In the genomic region with DNA sequence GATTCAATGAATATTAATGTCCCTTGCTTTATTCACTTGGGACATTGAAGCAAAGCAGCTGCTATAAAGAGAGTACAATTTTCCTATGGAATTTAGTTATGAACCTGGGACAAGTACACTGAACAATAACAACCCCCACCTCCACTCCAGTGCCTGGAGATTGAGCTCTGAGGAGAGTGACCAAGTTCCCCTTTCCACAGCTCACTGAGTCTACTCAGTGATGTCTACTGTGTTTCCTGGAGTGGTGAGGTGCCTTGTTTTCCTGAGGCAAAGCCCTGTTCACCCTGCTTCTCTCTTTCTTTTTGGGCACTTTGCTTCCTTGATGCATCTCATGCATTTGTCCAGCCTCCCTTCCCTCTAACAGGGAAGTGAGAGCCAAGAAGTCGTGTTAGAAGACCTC, we compare ENCODE assay signal across 27 mouse cellular contexts. TPM values are rescaled to one million over a fixed set of nuclear protein-coding genes. Genes with fewer than 3 reads are reported as not detected.
A peak's percentile ranks its signal among the peaks of the same experiment; 100 is the strongest.
DNase-seq lines count a peak whose midpoint lies in the region; ATAC-seq and TF ChIP-seq lines count a peak whose summit lies in the region.
"Had no signal": no experiment of that assay in that cellular context is flagged by ENCODE, and none has a peak within 500 bp of the region (broad histone marks: within the 10 kb centered on the region; RNA-seq: fewer than 3 reads in every experiment).

No protein-coding gene starts in this region.

- TF ChIP-seq RAD21 in MEL (IDR thresholded peaks at IDR 0.05; ENCODE audit: low read depth, low read length): no peak

- TF ChIP-seq CTCF in MEL (IDR thresholded peaks at IDR 0.05 in 2 of 3, conservative IDR thresholded peaks at IDR 0.05 in 1 of 3; ENCODE audit: control insufficient read depth in 1 of 3, insufficient read depth in 1 of 3, low read depth in 2 of 3, low read length in 3 of 3, poor library complexity in 1 of 3, severe bottlenecking in 1 of 3): no peak
- no peak for TF ChIP-seq CTCF in lung, adult 2 months (IDR thresholded peaks at IDR 0.05; ENCODE audit: insufficient read depth, low read length)

- no peak for ATAC-seq in intestine, embryonic 14.5 days (replicated peaks; ENCODE audit: low FRiP score, low TSS enrichment, low read depth)
- no peak for ATAC-seq in intestine, embryonic 15.5 days
- ATAC-seq: forebrain, embryonic 15.5 days; midbrain, embryonic 16.5 days had no signal

- H3K27ac ChIP-seq in intestine, embryonic 14.5 days (ENCODE audit: low read depth): 0 out of 2 replicates have a peak overlapping the region, but pooled peaks have one; percentile 6
- H3K27ac ChIP-seq in intestine, embryonic 15.5 days: no peak overlapping the region
- no peak overlapping the region for H3K27ac ChIP-seq in MEL (ENCODE audit: control insufficient read depth, low read depth, low read length)
- peak overlapping the region; percentile 17; the same call in 1 of the 2 replicates for H3K27ac ChIP-seq in macrophage
- H3K27ac ChIP-seq: forebrain, embryonic 15.5 days; gastrocnemius, adult 2 months; limb, embryonic 10.5 days; limb, embryonic 15.5 days; liver, embryonic 13.5 days; midbrain, embryonic 10.5 days; neural tube, embryonic 12.5 days; stomach, embryonic 15.5 days had no signal

- H3K4me2 ChIP-seq in intestine, embryonic 14.5 days (ENCODE audit: low read length): no peak overlapping the region
- no peak overlapping the region for H3K4me2 ChIP-seq in intestine, embryonic 15.5 days (replicated peaks)
- H3K4me2 ChIP-seq: forebrain, embryonic 15.5 days; hindbrain, embryonic 13.5 days; limb, embryonic 15.5 days; liver, embryonic 13.5 days; neural tube, embryonic 12.5 days; stomach, embryonic 15.5 days had no signal

- peaks cover 54% of the 10 kb centered on the region for H3K36me3 ChIP-seq in intestine, embryonic 14.5 days (ENCODE audit: control insufficient read depth, insufficient read depth, low read length)
- H3K36me3 ChIP-seq in intestine, embryonic 15.5 days: peaks cover 10% of the 10 kb centered on the region; the same call in 1 of the 2 replicates
- H3K36me3 ChIP-seq in MEL (ENCODE audit: control insufficient read depth in 1 of 2, insufficient read depth in 2 of 2, low read length in 2 of 2): peaks cover 12 to 15% of the 10 kb centered on the region in 2 experiments; a peak in 3 of 4 replicates
- H3K36me3 ChIP-seq in macrophage (ENCODE audit: inconsistent target): peaks cover 19% of the 10 kb centered on the region; the same call in 1 of the 2 replicates

- no peak for TF ChIP-seq EP300 in MEL (IDR thresholded peaks at IDR 0.05; ENCODE audit: low read depth in 1 of 2, low read length in 2 of 2)

- H3K9ac ChIP-seq in intestine, embryonic 14.5 days (ENCODE audit: low read length): no peak overlapping the region
- H3K9ac ChIP-seq in intestine, embryonic 15.5 days: no peak overlapping the region
- H3K9ac ChIP-seq in MEL (ENCODE audit: control insufficient read depth, low read depth, low read length, poor library complexity, severe bottlenecking): no peak overlapping the region
- H3K9ac ChIP-seq: forebrain, embryonic 15.5 days; hindbrain, embryonic 13.5 days; limb, embryonic 15.5 days; liver, embryonic 13.5 days; neural tube, embryonic 12.5 days; stomach, embryonic 15.5 days had no signal

- H3K4me1 ChIP-seq in intestine, embryonic 14.5 days (replicated peaks; ENCODE audit: control insufficient read depth, insufficient read depth, low read length): no peaks in the 10 kb centered on the region
- no peaks in the 10 kb centered on the region for H3K4me1 ChIP-seq in intestine, embryonic 15.5 days (replicated peaks)
- peaks cover 6 to 9% of the 10 kb centered on the region in 2 experiments; a peak in 3 of 4 replicates for H3K4me1 ChIP-seq in MEL (ENCODE audit: control insufficient read depth in 1 of 2, insufficient read depth in 2 of 2, low read length in 2 of 2)
- H3K4me1 ChIP-seq in lung, adult 2 months (ENCODE audit: control insufficient read depth, insufficient read depth, low read length): no peaks in the 10 kb centered on the region
- H3K4me1 ChIP-seq: forebrain, embryonic 15.5 days; limb, embryonic 10.5 days; liver, embryonic 13.5 days; stomach, embryonic 15.5 days had no signal

- intact Hi-C loops in left cerebral cortex, postnatal 10 days (cut with DNase I): no loop called here

- WGBS in intestine, embryonic 14.5 days: 67% methylated on average over 1 of the region's 1 CpGs
- WGBS in intestine, embryonic 15.5 days: 67% methylated on average over 1 of the region's 1 CpGs
- 11% methylated on average over 1 of the region's 1 CpGs for WGBS in macrophage (ENCODE audit: missing documents)
- 62% methylated on average over 1 of the region's 1 CpGs for WGBS in lung, adult 2 months

- H3K4me3 ChIP-seq in intestine, embryonic 14.5 days (ENCODE audit: low read depth, low read length): no peak overlapping the region
- H3K4me3 ChIP-seq in intestine, embryonic 15.5 days (replicated peaks): no peak overlapping the region
- no peak overlapping the region for H3K4me3 ChIP-seq in MEL (ENCODE audit: control insufficient read depth in 1 of 2, insufficient read depth in 1 of 2, low read depth in 2 of 2, low read length in 2 of 2)
- H3K4me3 ChIP-seq in macrophage (ENCODE audit: inconsistent target): no peak overlapping the region
- no peak overlapping the region for H3K4me3 ChIP-seq in lung, adult 2 months (replicated peaks; ENCODE audit: extremely low read depth, low read depth, low read length)
- H3K4me3 ChIP-seq: forebrain, embryonic 15.5 days; gastrocnemius, adult 2 months; hindbrain, embryonic 13.5 days; limb, embryonic 10.5 days; limb, embryonic 15.5 days; liver, embryonic 13.5 days; midbrain, embryonic 10.5 days; neural tube, embryonic 12.5 days; stomach, embryonic 15.5 days had no signal

- H3K27me3 ChIP-seq in intestine, embryonic 14.5 days (replicated peaks; ENCODE audit: control insufficient read depth, insufficient read depth, low read length): no peaks in the 10 kb centered on the region
- no peaks in the 10 kb centered on the region for H3K27me3 ChIP-seq in intestine, embryonic 15.5 days (replicated peaks)
- no peaks in the 10 kb centered on the region for H3K27me3 ChIP-seq in MEL (ENCODE audit: control insufficient read depth in 1 of 2, insufficient read depth in 2 of 2, low read length in 2 of 2)
- H3K27me3 ChIP-seq: forebrain, embryonic 15.5 days; hindbrain, embryonic 13.5 days; limb, embryonic 15.5 days; liver, embryonic 13.5 days; neural tube, embryonic 12.5 days; stomach, embryonic 15.5 days had no signal

- no peak for TF ChIP-seq POLR2A in MEL (IDR thresholded peaks at IDR 0.05; ENCODE audit: control insufficient read depth in 1 of 2, insufficient read depth in 1 of 2, low read depth in 1 of 2, low read length in 2 of 2, poor library complexity in 1 of 2)
- TF ChIP-seq POLR2A in lung, adult 2 months (IDR thresholded peaks at IDR 0.05; ENCODE audit: borderline replicate concordance, extremely low read depth, low read depth, low read length): no peak

- H3K9me3 ChIP-seq in intestine, embryonic 14.5 days (ENCODE audit: control insufficient read depth, low read length): no peaks in the 10 kb centered on the region
- H3K9me3 ChIP-seq in intestine, embryonic 15.5 days: no peaks in the 10 kb centered on the region
- H3K9me3 ChIP-seq in MEL (replicated peaks; ENCODE audit: insufficient read depth, low read length): no peaks in the 10 kb centered on the region
- H3K9me3 ChIP-seq: forebrain, embryonic 15.5 days; hindbrain, embryonic 13.5 days; limb, embryonic 10.5 days; limb, embryonic 15.5 days; liver, embryonic 13.5 days; midbrain, embryonic 10.5 days; neural tube, embryonic 12.5 days; stomach, embryonic 15.5 days had no signal

- DNase-seq in intestine, embryonic 14.5 days (ENCODE audit: low spot score): no peak
- DNase-seq in A20 (ENCODE audit: low read depth, low spot score) (peak; percentile 40), MEL (ENCODE audit: low read depth, low spot score) (peak; percentile 21)
- no peak for DNase-seq in left cerebral cortex, postnatal 10 days (ENCODE audit: extremely low spot score in 1 of 2, low spot score in 2 of 2)
- no peak for DNase-seq in layer of hippocampus, postnatal 25 days (ENCODE audit: extremely low spot score in 1 of 2, low spot score in 1 of 2)
- DNase-seq in lung, adult 2 months: no peak
- DNase-seq: adrenal gland, postnatal 10 days; cerebellum, adult 8-10 months; cerebellum, postnatal 25 days; gastrocnemius, adult 2 months; heart, postnatal 14 days; kidney, adult 11 months; kidney, postnatal 14 days; layer of hippocampus, postnatal 36 days; liver, embryonic 13.5 days; lung, adult 18-20 months; lung, postnatal 10 days had no signal

- H3K79me2 ChIP-seq in MEL (ENCODE audit: control insufficient read depth, insufficient read depth, low read length, poor library complexity) (no peaks in the 10 kb centered on the region), macrophage (ENCODE audit: inconsistent target) (no peaks in the 10 kb centered on the region)

TF ChIP-seq in MEL, 35 proteins besides CTCF, POLR2A, EP300 and RAD21 (continues in another document):
- no peak for TF ChIP-seq MYB (IDR thresholded peaks at IDR 0.05; ENCODE audit: low read depth, low read length)
- TF ChIP-seq ZNF384 (IDR thresholded peaks at IDR 0.05; ENCODE audit: low read depth, low read length): no peak
- no peak for TF ChIP-seq KAT2A (conservative IDR thresholded peaks at IDR 0.05; ENCODE audit: low read depth, low read length)
- TF ChIP-seq TAL1 (IDR thresholded peaks at IDR 0.05; ENCODE audit: low read length): no peak
- no peak for TF ChIP-seq MAZ (IDR thresholded peaks at IDR 0.05; ENCODE audit: low read depth, low read length)
- no peak for TF ChIP-seq HCFC1 (IDR thresholded peaks at IDR 0.05; ENCODE audit: low read depth, low read length)
- TF ChIP-seq ELF1 (IDR thresholded peaks at IDR 0.05; ENCODE audit: low read depth, low read length): no peak
- TF ChIP-seq MEF2A (IDR thresholded peaks at IDR 0.05; ENCODE audit: extremely low read depth, insufficient replicate concordance, low read depth, low read length, poor library complexity, severe bottlenecking): no peak
- no peak for TF ChIP-seq TCF12 (IDR thresholded peaks at IDR 0.05; ENCODE audit: low read depth, low read length)
- no peak for TF ChIP-seq MXI1 (IDR thresholded peaks at IDR 0.05; ENCODE audit: low read depth, low read length)

RNA-seq across cellular contexts. Expression of gene Nfu1, which starts 58.9 kb away (rescaled TPM):
- 94.3 and 97.4 TPM in 2 replicates for polyA plus RNA-seq in intestine, embryonic 14.5 days (2014; fragmentation: Nextera tagmentation; extraction: Ambion mirVana)
- polyA plus RNA-seq in intestine, embryonic 15.5 days (2015; fragmentation: Nextera tagmentation; extraction: Ambion mirVana): 107 and 109 TPM in 2 replicates
- total RNA-seq in MEL (2012; rRNA removed): 85.7 and 111 TPM in 2 replicates
- polyA plus RNA-seq in MEL (2012; ENCODE audit: insufficient read depth in 1 of 2, insufficient read length in 2 of 2, low read depth in 1 of 2, low replicate concordance in 2 of 2, missing spikeins in 1 of 2): 100 to 1,000 TPM in 1 of 2 experiments, not detected in 1; 123 TPM
- 10 to 100 TPM; 24.3 to 91.9 (median 53.3) TPM for total RNA-seq in macrophage (2018; cell fraction: chromatin; rRNA removed)
- 10 to 100 TPM; 43.7 to 93.9 (median 69.9) TPM for total RNA-seq in macrophage (2018; cell fraction: cytosol; rRNA removed)
- total RNA-seq in macrophage (2018; cell fraction: nucleus; rRNA removed): 10 to 100 TPM; 25.8 to 97.2 (median 46.9) TPM
- polyA plus RNA-seq in macrophage (2018): 59.1 to 127 TPM (median 70.7 TPM) in 3 replicates
- total RNA-seq in left cerebral cortex, postnatal 10 days (2021): 10 to 100 TPM; 61.6 to 63.4 TPM
- 10 to 100 TPM; 57.5 to 59.6 TPM for total RNA-seq in layer of hippocampus, postnatal 25 days (2021)
- polyA plus RNA-seq in lung, adult 2 months (2012; rRNA removed): 72.5 and 88.5 TPM in 2 replicates

Comparison
In these comparisons a context has a peak if more than half of its experiments do, and no peak if none do; other contexts are left out.
1. H3K27ac ChIP-seq: peak in intestine, embryonic 14.5 days (single experiment) and macrophage (single experiment); none in intestine, embryonic 15.5 days (single experiment) and MEL (single experiment).
2. DNase-seq: peak in A20 (single experiment) and MEL (single experiment); none in intestine, embryonic 14.5 days (single experiment), left cerebral cortex, postnatal 10 days (0 of 2), layer of hippocampus, postnatal 25 days (0 of 2) and lung, adult 2 months (single experiment).